Mouse (Mus musculus): ENCODE results near the gene Inpp4a. TPM values are rescaled to one million over a fixed set of nuclear protein-coding genes. Genes with fewer than 3 reads are reported as not detected.

The Inpp4a gene
- polyA plus RNA-seq, 1 experiment from 2014 or later, result 12.7 TPM

- ATAC-seq (replicated peaks; ENCODE audit: extremely low read depth, insufficient read depth, low FRiP score), result no peak
- peaks cover 25% of the 10 kb centered on the region for H3K4me1 ChIP-seq (ENCODE audit: control insufficient read depth, insufficient read depth, low read length)
- H3K9me3 ChIP-seq (replicated peaks; ENCODE audit: control insufficient read depth, low read length), result no peaks in the 10 kb centered on the region
- H3K27me3 ChIP-seq (ENCODE audit: control insufficient read depth, insufficient read depth, low read length), result no peaks in the 10 kb centered on the region
- H3K9ac ChIP-seq (ENCODE audit: low read length), result no peak overlapping the region
- no peak overlapping the region for H3K27ac ChIP-seq (ENCODE audit: low read length)
- H3K4me3 ChIP-seq (ENCODE audit: low read length), result no peak overlapping the region
- H3K4me2 ChIP-seq (ENCODE audit: low read depth, low read length), result no peak overlapping the region
- WGBS, result 83% methylated on average over 3 of the region's 3 CpGs
- H3K36me3 ChIP-seq (ENCODE audit: control insufficient read depth, insufficient read depth), result no peaks in the 10 kb centered on the region
Observed at GRCm38 (mm10) chr1:37343265-37343664, 43.6 kb downstream of the Inpp4a start.

GRCm38 (mm10) chr1:37344223-37344916 is 44.7 kb downstream of the Inpp4a start:
- peaks cover 25% of the 10 kb centered on the region for H3K4me1 ChIP-seq (ENCODE audit: control insufficient read depth, insufficient read depth, low read length)
- ATAC-seq (replicated peaks; ENCODE audit: extremely low read depth, insufficient read depth, low FRiP score), result no peak
- no peak overlapping the region for H3K27ac ChIP-seq (ENCODE audit: low read length)
- H3K27me3 ChIP-seq (ENCODE audit: control insufficient read depth, insufficient read depth, low read length), result no peaks in the 10 kb centered on the region
- no peaks in the 10 kb centered on the region for H3K9me3 ChIP-seq (replicated peaks; ENCODE audit: control insufficient read depth, low read length)
- H3K4me2 ChIP-seq (ENCODE audit: low read depth, low read length), result no peak overlapping the region
- 79% methylated on average over 6 of the region's 6 CpGs for WGBS
- no peak overlapping the region for H3K9ac ChIP-seq (ENCODE audit: low read length)
- H3K4me3 ChIP-seq (ENCODE audit: low read length), result no peak overlapping the region
- H3K36me3 ChIP-seq (ENCODE audit: control insufficient read depth, insufficient read depth), result no peaks in the 10 kb centered on the region

- Histone ChIP-seq H3K27ac (ENCODE audit: low read length) (0 out of 2 replicates have a peak overlapping the region, but pooled peaks have one; percentile 0), H3K4me3 (ENCODE audit: low read length) (no peak overlapping the region), H3K9ac (ENCODE audit: low read length) (no peak overlapping the region), H3K9me3 (replicated peaks; ENCODE audit: control insufficient read depth, low read length) (no peaks in the 10 kb centered on the region), H3K36me3 (ENCODE audit: control insufficient read depth, insufficient read depth) (no peaks in the 10 kb centered on the region), H3K4me1 (ENCODE audit: control insufficient read depth, insufficient read depth, low read length) (peaks cover 30% of the 10 kb centered on the region), H3K4me2 (ENCODE audit: low read depth, low read length) (no peak overlapping the region), H3K27me3 (ENCODE audit: control insufficient read depth, insufficient read depth, low read length) (no peaks in the 10 kb centered on the region)
- WGBS, result 48% methylated on average over 9 of the region's 9 CpGs
- peak; percentile 15; the same call in 1 of the 2 replicates for ATAC-seq (replicated peaks; ENCODE audit: extremely low read depth, insufficient read depth, low FRiP score)
Observed at GRCm38 (mm10) chr1:37347361-37348080, 47.9 kb downstream of the Inpp4a start.

GRCm38 (mm10) chr1:37350886-37351651 is 51.4 kb downstream of the Inpp4a start:
- 41% methylated on average over 7 of the region's 7 CpGs for WGBS
- Histone ChIP-seq H3K27ac (ENCODE audit: low read length) (no peak overlapping the region; the same call in 1 of the 2 replicates), H3K36me3 (ENCODE audit: control insufficient read depth, insufficient read depth) (no peaks in the 10 kb centered on the region), H3K27me3 (ENCODE audit: control insufficient read depth, insufficient read depth, low read length) (no peaks in the 10 kb centered on the region), H3K9me3 (replicated peaks; ENCODE audit: control insufficient read depth, low read length) (no peaks in the 10 kb centered on the region), H3K4me3 (ENCODE audit: low read length) (no peak overlapping the region), H3K9ac (ENCODE audit: low read length) (no peak overlapping the region), H3K4me1 (ENCODE audit: control insufficient read depth, insufficient read depth, low read length) (peaks cover 34% of the 10 kb centered on the region), H3K4me2 (ENCODE audit: low read depth, low read length) (no peak overlapping the region)
- ATAC-seq (replicated peaks; ENCODE audit: extremely low read depth, insufficient read depth, low FRiP score), result 0 out of 2 replicates have a peak, but pooled peaks have one; percentile 18

GRCm38 (mm10) chr1:37351961-37352360 is 52.3 kb downstream of the Inpp4a start:
- no peak for ATAC-seq (replicated peaks; ENCODE audit: extremely low read depth, insufficient read depth, low FRiP score)
- H3K4me3 ChIP-seq (ENCODE audit: low read length), result no peak overlapping the region
- no peaks in the 10 kb centered on the region for H3K9me3 ChIP-seq (replicated peaks; ENCODE audit: control insufficient read depth, low read length)
- no peaks in the 10 kb centered on the region for H3K27me3 ChIP-seq (ENCODE audit: control insufficient read depth, insufficient read depth, low read length)
- H3K4me2 ChIP-seq (ENCODE audit: low read depth, low read length), result no peak overlapping the region
- H3K27ac ChIP-seq (ENCODE audit: low read length), result no peak overlapping the region
- H3K36me3 ChIP-seq (ENCODE audit: control insufficient read depth, insufficient read depth), result no peaks in the 10 kb centered on the region
- no peak overlapping the region for H3K9ac ChIP-seq (ENCODE audit: low read length)
- peaks cover 31% of the 10 kb centered on the region for H3K4me1 ChIP-seq (ENCODE audit: control insufficient read depth, insufficient read depth, low read length)
- 79% methylated on average over 2 of the region's 2 CpGs for WGBS

- Histone ChIP-seq H3K4me3 (ENCODE audit: low read length) (no peak overlapping the region), H3K4me2 (ENCODE audit: low read depth, low read length) (no peak overlapping the region), H3K27ac (ENCODE audit: low read length) (no peak overlapping the region), H3K4me1 (ENCODE audit: control insufficient read depth, insufficient read depth, low read length) (peaks cover 20% of the 10 kb centered on the region), H3K36me3 (ENCODE audit: control insufficient read depth, insufficient read depth) (peaks cover 3% of the 10 kb centered on the region; the same call in 1 of the 2 replicates), H3K9ac (ENCODE audit: low read length) (no peak overlapping the region), H3K9me3 (replicated peaks; ENCODE audit: control insufficient read depth, low read length) (no peaks in the 10 kb centered on the region), H3K27me3 (ENCODE audit: control insufficient read depth, insufficient read depth, low read length) (no peaks in the 10 kb centered on the region)
- ATAC-seq (replicated peaks; ENCODE audit: extremely low read depth, insufficient read depth, low FRiP score), result no peak
- WGBS, result 73% methylated on average over 4 of the region's 4 CpGs
Observed at GRCm38 (mm10) chr1:37353456-37353855, 53.8 kb downstream of the Inpp4a start.

- H3K9ac ChIP-seq (ENCODE audit: low read length), result no peak overlapping the region
- H3K4me2 ChIP-seq (ENCODE audit: low read depth, low read length), result no peak overlapping the region
- no peaks in the 10 kb centered on the region for H3K9me3 ChIP-seq (replicated peaks; ENCODE audit: control insufficient read depth, low read length)
- H3K4me1 ChIP-seq (ENCODE audit: control insufficient read depth, insufficient read depth, low read length), result peaks cover 19% of the 10 kb centered on the region
- H3K36me3 ChIP-seq (ENCODE audit: control insufficient read depth, insufficient read depth), result peaks cover 3% of the 10 kb centered on the region; the same call in 1 of the 2 replicates
- ATAC-seq (replicated peaks; ENCODE audit: extremely low read depth, insufficient read depth, low FRiP score), result no peak
- WGBS, result 80% methylated on average over 3 of the region's 3 CpGs
- no peak overlapping the region for H3K27ac ChIP-seq (ENCODE audit: low read length)
- no peak overlapping the region for H3K4me3 ChIP-seq (ENCODE audit: low read length)
- H3K27me3 ChIP-seq (ENCODE audit: control insufficient read depth, insufficient read depth, low read length), result no peaks in the 10 kb centered on the region
Observed at GRCm38 (mm10) chr1:37355492-37355891, 55.8 kb downstream of the Inpp4a start.

GRCm38 (mm10) chr1:37356305-37356704 is 56.6 kb downstream of the Inpp4a start:
- Histone ChIP-seq H3K36me3 (ENCODE audit: control insufficient read depth, insufficient read depth) (peaks cover 3% of the 10 kb centered on the region; the same call in 1 of the 2 replicates), H3K9me3 (replicated peaks; ENCODE audit: control insufficient read depth, low read length) (no peaks in the 10 kb centered on the region), H3K4me2 (ENCODE audit: low read depth, low read length) (no peak overlapping the region), H3K27me3 (ENCODE audit: control insufficient read depth, insufficient read depth, low read length) (no peaks in the 10 kb centered on the region), H3K27ac (ENCODE audit: low read length) (no peak overlapping the region), H3K4me3 (ENCODE audit: low read length) (no peak overlapping the region), H3K4me1 (ENCODE audit: control insufficient read depth, insufficient read depth, low read length) (peaks cover 13% of the 10 kb centered on the region), H3K9ac (ENCODE audit: low read length) (no peak overlapping the region)
- no peak for ATAC-seq (replicated peaks; ENCODE audit: extremely low read depth, insufficient read depth, low FRiP score)
- WGBS, result 87% methylated on average over 3 of the region's 3 CpGs
